Mouse (Mus musculus): ENCODE measurements at regions not wholly inside any gene's neighbourhood (a gene's known extent, or its start where the extent isn't known, plus 50 kb on each side); places are given as distances from the start of the nearest gene placed in this dataset.

GRCm38 (mm10) chr10:21711866-21712265, 118.9 kb downstream of the 1700020N01Rik start:
- no peak for TF ChIP-seq CTCF (conservative IDR thresholded peaks at IDR 0.05; ENCODE audit: low read length)
- TF ChIP-seq POU5F1 (IDR thresholded peaks at IDR 0.05; ENCODE audit: borderline replicate concordance, low read length), result no peak
- TF ChIP-seq NANOG (IDR thresholded peaks at IDR 0.05; ENCODE audit: borderline replicate concordance, low read length), result no peak
